Mouse (Mus musculus) small intestine, adult 2 months (tissue): ENCODE measurements at regions not wholly inside any gene's neighbourhood (a gene's known extent, or its start where the extent isn't known, plus 50 kb on each side); places are given as distances from the start of the nearest gene placed in this dataset.

ENCODE experiments used
- H3K27ac ChIP-seq: fragments of 200-500 bp; 2 replicates; pipeline ENCODE4 v1.5.1; 2012; ENCODE audit warnings: low read depth, low read length, control low read depth, inconsistent platforms; ENCODE audit not compliant: insufficient read depth
- H3K27me3 ChIP-seq: fragments of 200-500 bp; 2 replicates; pipeline ENCODE4 v1.6.1; 2012; ENCODE audit warnings: mild to moderate bottlenecking, moderate library complexity, low read length, inconsistent platforms; ENCODE audit not compliant: control insufficient read depth, insufficient read depth
- H3K36me3 ChIP-seq: fragments of 200-500 bp; 2 replicates; pipeline ENCODE4 v1.6.1; 2012; ENCODE audit warnings: mild to moderate bottlenecking, low read length, control low read depth, inconsistent platforms; ENCODE audit not compliant: control insufficient read depth, insufficient read depth
- H3K4me1 ChIP-seq: fragments of 200-500 bp; 2 replicates; pipeline ENCODE4 v1.6.1; 2012; ENCODE audit warnings: low read length, inconsistent platforms, mixed read lengths; ENCODE audit not compliant: control insufficient read depth, insufficient read depth, insufficient read length
- H3K4me3 ChIP-seq: fragments of 200-500 bp; 2 replicates; pipeline ENCODE4 v1.5.1; 2012; ENCODE audit warnings: low read depth, mild to moderate bottlenecking, control low read depth, inconsistent platforms, low read length, moderate library complexity
- CTCF ChIP-seq: fragments of 200-500 bp; IDR thresholded peaks from 2 replicates; pipeline ENCODE4 v1.5.1; 2012; ENCODE audit warnings: low read depth, mild to moderate bottlenecking, control low read depth, inconsistent platforms, low read length, moderate library complexity, mixed read lengths; ENCODE audit not compliant: insufficient replicate concordance, insufficient read length; ENCODE audit errors: extremely low read depth
- POLR2A ChIP-seq: fragments of 200-500 bp; IDR thresholded peaks from 2 replicates; pipeline ENCODE4 v1.6.1; 2012; ENCODE audit warnings: low read depth, mild to moderate bottlenecking, control low read depth, inconsistent platforms, low read length, moderate library complexity
- WGBS: fragments of 180-500 bp; shearing (Covaris S2); methylation state at CpG from one replicate; pipeline ENCODE4 v1.1.7; 2018; 5-methylcytosine and 5-hydroxymethylcytosine counted together

DNA sequence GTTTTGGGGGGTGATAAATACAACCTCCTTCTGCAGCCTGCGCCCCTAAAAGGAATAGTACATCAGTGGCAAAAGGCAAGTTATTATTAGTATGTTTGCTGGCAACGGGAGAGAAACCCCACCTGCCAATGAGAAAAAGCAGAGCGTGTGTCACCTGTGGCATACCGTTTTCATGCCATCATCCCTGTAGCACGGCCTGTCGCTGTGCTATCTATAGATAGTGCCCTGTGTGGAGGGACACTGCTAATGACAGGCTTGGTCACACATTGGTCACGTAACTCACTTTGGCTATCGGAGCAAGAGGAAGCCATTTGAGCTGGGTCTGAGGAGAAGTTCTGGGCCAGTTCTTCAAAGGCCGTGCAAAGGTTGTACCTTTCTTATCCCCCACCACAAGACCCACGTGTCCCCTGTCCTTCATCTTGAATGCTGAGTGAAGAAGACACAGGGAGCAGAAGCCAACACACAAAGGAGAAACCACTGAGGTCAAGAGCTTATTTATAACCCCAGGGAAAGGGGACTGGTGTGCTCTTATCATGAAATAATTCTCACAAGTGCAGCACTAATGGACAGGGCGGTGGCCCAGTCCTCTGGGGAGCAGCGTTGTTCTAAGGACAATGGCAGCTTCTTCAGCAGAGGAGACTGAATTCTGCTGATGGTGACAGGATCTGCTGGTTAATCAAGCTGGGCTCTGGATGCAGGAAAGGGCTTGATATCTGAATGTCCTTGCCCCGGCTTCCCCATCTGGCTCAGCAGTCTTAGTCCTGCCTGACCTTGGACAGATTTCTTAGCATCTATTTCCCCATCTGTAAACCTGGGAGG lies 51.9 kb upstream of the Slc38a2 start:
- whole genome bisulfite sequencing, result 91% methylated on average over 13 of the region's 13 CpGs
- no peaks in the 10 kb centered on the region for H3K36me3 ChIP-seq
- peaks cover 10% of the 10 kb centered on the region; the same call in 1 of the 2 replicates for H3K4me1 ChIP-seq
- H3K27ac ChIP-seq, result no peak overlapping the region
- H3K4me3 ChIP-seq, result no peak overlapping the region
- no peak for TF ChIP-seq CTCF
- TF ChIP-seq POLR2A, result no peak
- no peaks in the 10 kb centered on the region for H3K27me3 ChIP-seq

DNA sequence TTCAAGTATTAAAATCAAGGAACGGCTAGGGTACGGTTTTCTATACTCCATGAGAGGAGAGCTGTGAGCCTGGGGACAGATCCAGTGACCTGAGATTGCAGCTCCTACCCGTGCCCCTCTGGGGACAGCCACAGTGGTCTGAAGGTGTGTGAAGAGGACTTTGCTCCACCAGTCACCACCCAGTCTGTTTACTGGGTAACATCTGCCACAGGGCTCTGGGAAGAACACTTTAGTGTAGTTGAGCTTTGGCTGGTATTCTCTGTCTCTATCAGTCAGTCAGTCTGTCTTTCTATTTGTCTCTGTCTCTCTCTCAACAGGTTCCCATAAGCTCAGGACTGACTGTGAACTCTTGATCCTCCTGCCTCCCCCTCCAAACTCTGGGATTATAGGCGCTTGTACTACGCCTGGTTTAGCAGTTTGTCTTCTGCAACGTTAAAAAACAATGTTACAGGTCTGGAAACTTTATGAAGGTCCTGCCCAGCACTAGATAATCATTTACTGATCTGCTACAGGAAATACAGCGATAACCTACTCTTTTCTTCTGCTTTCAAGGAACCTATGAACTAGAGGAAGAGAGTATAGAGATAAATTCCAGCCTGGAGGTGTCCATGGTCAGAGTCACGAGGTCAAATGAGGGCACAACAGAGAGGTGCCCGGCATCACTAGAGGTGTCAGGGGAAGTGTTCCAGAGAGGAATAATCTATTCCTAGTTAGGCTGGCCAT lies 50.2 kb upstream of the Slc38a2 start:
- Histone ChIP-seq H3K4me3 (peak overlapping the region; percentile 19; the same call in 1 of the 2 replicates), H3K4me1 (peaks cover 3% of the 10 kb centered on the region; the same call in 1 of the 2 replicates), H3K27me3 (no peaks in the 10 kb centered on the region), H3K27ac (peak overlapping the region; percentile 91), H3K36me3 (no peaks in the 10 kb centered on the region)
- TF ChIP-seq CTCF, result no peak
- no peak for TF ChIP-seq POLR2A
- 21% methylated on average over 9 of the region's 9 CpGs for WGBS
